Mouse (Mus musculus) hindbrain, embryonic 15.5 days (tissue): ENCODE data around the gene Rmnd5a. TPM values are rescaled to one million over a fixed set of nuclear protein-coding genes. Genes with fewer than 3 reads are reported as not detected.

ENCODE experiments used
- ATAC-seq: fragments of 200-750 bp; cut with Nextera tagmentation; 2 replicates; pipeline ENCODE4 v1.8.0; 2017; ENCODE audit warnings: low read depth, moderate number of reproducible peaks, moderate TSS enrichment; ENCODE audit not compliant: low FRiP score
- H3K27ac ChIP-seq: fragments of 300-500 bp; sonication (generic); replicated peaks from 2 replicates; pipeline ENCODE4 v1.5.1; 2015; ENCODE audit warnings: mild to moderate bottlenecking, inconsistent platforms
- H3K27me3 ChIP-seq: fragments of 300-500 bp; sonication (generic); 2 replicates; pipeline ENCODE4 v1.6.1; 2015; ENCODE audit warnings: control low read depth, inconsistent platforms
- H3K36me3 ChIP-seq: fragments of 300-500 bp; sonication (generic); 2 replicates; pipeline ENCODE4 v1.6.1; 2015; ENCODE audit warnings: control low read depth, inconsistent platforms
- H3K4me1 ChIP-seq: fragments of 300-500 bp; sonication (generic); replicated peaks from 2 replicates; pipeline ENCODE4 v1.6.1; 2015; ENCODE audit warnings: control low read depth, inconsistent platforms
- H3K4me2 ChIP-seq: fragments of 300-500 bp; sonication (generic); 2 replicates; pipeline ENCODE4 v1.6.1; 2015; ENCODE audit warnings: moderate library complexity, mild to moderate bottlenecking, inconsistent platforms
- H3K4me3 ChIP-seq: fragments of 300-500 bp; sonication (generic); 2 replicates; pipeline ENCODE4 v1.5.1; 2015; ENCODE audit warnings: mild to moderate bottlenecking, inconsistent platforms
- H3K9ac ChIP-seq: fragments of 300-500 bp; sonication (generic); 2 replicates; pipeline ENCODE4 v1.6.1; 2015; ENCODE audit warnings: inconsistent platforms
- H3K9me3 ChIP-seq: fragments of 300-500 bp; sonication (generic); 2 replicates; pipeline ENCODE4 v1.6.1; 2016; ENCODE audit warnings: control low read depth, inconsistent platforms
- WGBS: fragments of 180-500 bp; shearing (Covaris S2); methylation state at CpG from one replicate; pipeline ENCODE4 v1.1.7; 2015; 5-methylcytosine and 5-hydroxymethylcytosine counted together
- polyA plus RNA-seq: library from polyadenylated mRNA; unstranded; fragments of >200 nt; fragmentation: Nextera tagmentation; extraction: Ambion mirVana; gene quantifications from 2 replicates; pipeline ENCODE4 v1.2.1, GENCODE M21; 2015

Rmnd5a gene
- polyA plus RNA-seq, 1 experiment from 2014 or later, result 11.5 TPM

DNA sequence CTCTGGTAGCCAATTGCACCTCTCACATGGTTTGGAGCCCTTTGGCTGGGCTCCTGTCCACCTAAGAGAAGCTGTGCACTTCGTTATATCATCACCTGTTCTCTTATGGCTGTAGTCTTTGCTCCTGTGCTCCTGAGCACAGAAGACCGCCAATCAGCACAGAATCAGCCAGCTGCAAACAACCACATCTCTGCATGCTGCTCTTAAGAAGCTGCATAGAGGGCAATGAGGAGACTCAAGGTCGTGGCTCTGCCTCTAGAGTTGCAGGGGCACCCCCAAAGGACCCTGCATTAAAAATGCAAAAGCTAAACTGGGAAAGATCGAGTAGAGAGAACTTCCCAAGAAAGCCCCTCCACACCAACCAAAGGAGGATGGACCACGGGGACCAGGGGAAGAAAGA, 79.7 kb downstream of the Rmnd5a start:
- no peaks in the 10 kb centered on the region for H3K9me3 ChIP-seq
- no peaks in the 10 kb centered on the region for H3K36me3 ChIP-seq
- WGBS, result 69% methylated on average over 5 of the region's 5 CpGs
- no peak overlapping the region for H3K4me2 ChIP-seq
- no peak for ATAC-seq
- no peaks in the 10 kb centered on the region for H3K4me1 ChIP-seq
- H3K4me3 ChIP-seq, result no peak overlapping the region
- no peak overlapping the region for H3K27ac ChIP-seq
- no peak overlapping the region for H3K9ac ChIP-seq
- H3K27me3 ChIP-seq, result no peaks in the 10 kb centered on the region

DNA sequence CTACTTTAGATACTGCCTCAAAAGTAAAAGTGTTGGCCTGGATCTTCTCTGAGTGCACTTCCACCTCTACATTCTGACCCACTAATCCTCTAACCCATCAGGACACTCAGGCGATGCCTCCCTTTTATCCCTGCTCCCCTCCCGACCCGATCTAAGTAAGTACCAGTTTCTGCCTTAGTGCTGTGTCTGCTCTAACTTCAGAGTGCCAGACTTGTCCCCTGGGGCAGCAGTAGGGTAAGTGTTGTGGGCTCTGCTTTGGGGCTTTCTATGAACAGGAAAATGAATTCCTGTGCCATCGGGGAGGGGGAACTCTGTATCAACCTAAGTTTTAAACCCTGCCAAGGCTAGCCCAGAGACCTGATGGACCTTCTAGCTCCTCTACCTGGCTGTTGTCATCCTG, 80.2 kb downstream of the Rmnd5a start:
- Histone ChIP-seq H3K36me3 (no peaks in the 10 kb centered on the region), H3K27me3 (no peaks in the 10 kb centered on the region), H3K9me3 (no peaks in the 10 kb centered on the region), H3K27ac (no peak overlapping the region), H3K4me2 (no peak overlapping the region), H3K4me1 (no peaks in the 10 kb centered on the region), H3K4me3 (no peak overlapping the region), H3K9ac (no peak overlapping the region)
- 88% methylated on average over 4 of the region's 4 CpGs for WGBS
- no peak for ATAC-seq

GRCm38 (mm10) chr6:71357493-71357892, 82.9 kb downstream of the Rmnd5a start:
- 92% methylated on average over 7 of the region's 7 CpGs for WGBS
- Histone ChIP-seq H3K4me3 (no peak overlapping the region), H3K4me2 (no peak overlapping the region), H3K36me3 (no peaks in the 10 kb centered on the region), H3K4me1 (no peaks in the 10 kb centered on the region), H3K27ac (no peak overlapping the region), H3K27me3 (no peaks in the 10 kb centered on the region), H3K9me3 (no peaks in the 10 kb centered on the region), H3K9ac (no peak overlapping the region)
- no peak for ATAC-seq

DNA sequence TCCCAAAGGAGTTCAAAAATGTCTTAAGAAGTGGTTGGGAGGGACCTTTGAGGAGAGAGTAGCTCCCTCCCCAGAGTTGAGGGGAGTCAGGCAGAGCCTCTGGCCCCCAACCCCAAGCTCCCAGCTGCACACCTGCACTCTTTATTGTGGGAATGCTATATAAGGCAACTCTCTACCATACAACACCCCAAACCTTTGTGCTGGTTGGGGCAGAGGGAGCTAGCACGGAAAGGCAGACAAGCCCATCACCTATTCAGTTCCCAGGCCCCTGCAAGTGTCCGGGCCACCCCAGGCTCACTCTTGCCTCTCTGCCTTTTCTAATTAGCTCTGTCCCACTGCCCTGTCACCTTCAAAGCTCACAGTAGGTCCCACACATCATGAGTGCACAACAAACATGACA, 86.7 kb downstream of the Rmnd5a start:
- ATAC-seq, result no peak
- Histone ChIP-seq H3K9ac (no peak overlapping the region), H3K36me3 (no peaks in the 10 kb centered on the region), H3K4me2 (no peak overlapping the region), H3K27ac (no peak overlapping the region), H3K4me3 (no peak overlapping the region), H3K9me3 (no peaks in the 10 kb centered on the region), H3K27me3 (no peaks in the 10 kb centered on the region), H3K4me1 (no peaks in the 10 kb centered on the region)
- WGBS, result 80% methylated on average over 2 of the region's 2 CpGs

GRCm38 (mm10) chr6:71352866-71353427, 87.5 kb downstream of the Rmnd5a start:
- H3K4me3 ChIP-seq, result no peak overlapping the region
- WGBS, result 89% methylated on average over 10 of the region's 10 CpGs
- H3K9ac ChIP-seq, result no peak overlapping the region
- no peaks in the 10 kb centered on the region for H3K27me3 ChIP-seq
- no peak for ATAC-seq
- no peak overlapping the region for H3K27ac ChIP-seq
- no peak overlapping the region for H3K4me2 ChIP-seq
- H3K9me3 ChIP-seq, result no peaks in the 10 kb centered on the region
- no peaks in the 10 kb centered on the region for H3K4me1 ChIP-seq
- H3K36me3 ChIP-seq, result no peaks in the 10 kb centered on the region

DNA sequence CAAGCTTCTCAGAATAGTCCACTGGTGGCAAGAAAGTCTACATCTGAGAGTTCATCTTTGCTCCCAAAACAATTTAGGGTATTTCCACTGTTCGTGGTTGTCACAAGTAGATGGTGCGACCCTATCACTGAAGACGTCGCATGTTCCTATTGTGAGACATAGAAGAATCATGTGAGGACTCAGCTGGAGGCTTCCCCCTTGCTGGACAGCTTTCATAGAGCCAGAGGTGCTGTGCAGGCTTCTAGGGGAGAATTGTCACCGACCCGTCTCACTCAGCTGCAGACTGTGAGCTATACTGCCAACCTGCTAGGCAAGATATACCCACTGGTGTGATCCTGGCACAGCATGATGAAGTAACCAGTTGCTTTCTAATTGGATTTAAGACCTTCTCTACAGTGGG, 88.2 kb downstream of the Rmnd5a start:
- Histone ChIP-seq H3K9me3 (no peaks in the 10 kb centered on the region), H3K4me2 (no peak overlapping the region), H3K9ac (no peak overlapping the region), H3K27me3 (no peaks in the 10 kb centered on the region), H3K4me1 (no peaks in the 10 kb centered on the region), H3K27ac (no peak overlapping the region), H3K4me3 (no peak overlapping the region), H3K36me3 (no peaks in the 10 kb centered on the region)
- WGBS, result 93% methylated on average over 6 of the region's 6 CpGs
- no peak for ATAC-seq

GRCm38 (mm10) chr6:71351201-71351600, 89.2 kb downstream of the Rmnd5a start:
- H3K27me3 ChIP-seq, result no peaks in the 10 kb centered on the region
- H3K4me1 ChIP-seq, result no peaks in the 10 kb centered on the region
- no peak overlapping the region for H3K27ac ChIP-seq
- H3K9me3 ChIP-seq, result no peaks in the 10 kb centered on the region
- no peak overlapping the region for H3K4me2 ChIP-seq
- ATAC-seq, result no peak
- no peak overlapping the region for H3K4me3 ChIP-seq
- H3K36me3 ChIP-seq, result no peaks in the 10 kb centered on the region
- WGBS, result 88% methylated on average over 3 of the region's 3 CpGs
- H3K9ac ChIP-seq, result no peak overlapping the region

DNA sequence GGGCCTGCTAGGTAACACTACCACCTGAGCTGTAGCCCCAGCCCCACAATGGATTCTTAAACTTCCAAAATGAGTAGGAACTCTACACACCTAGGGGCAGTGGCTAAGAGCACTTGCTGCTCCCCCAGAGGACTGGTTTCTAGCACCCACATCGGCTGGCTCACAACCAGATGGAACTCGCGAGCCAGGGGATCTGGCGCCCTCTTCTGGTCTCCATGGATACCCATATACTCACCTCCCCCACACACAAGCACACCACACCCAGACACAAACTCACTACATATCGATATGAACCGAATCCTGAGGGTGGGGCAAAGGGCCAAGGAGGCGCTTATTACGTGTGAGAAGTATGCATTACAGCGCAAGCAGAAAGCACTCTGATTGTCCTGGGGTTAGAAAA, 92.4 kb downstream of the Rmnd5a start:
- no peak for ATAC-seq
- no peak overlapping the region for H3K27ac ChIP-seq
- no peaks in the 10 kb centered on the region for H3K27me3 ChIP-seq
- H3K4me2 ChIP-seq, result no peak overlapping the region
- no peaks in the 10 kb centered on the region for H3K36me3 ChIP-seq
- no peaks in the 10 kb centered on the region for H3K4me1 ChIP-seq
- 97% methylated on average over 9 of the region's 9 CpGs for WGBS
- H3K9me3 ChIP-seq, result no peaks in the 10 kb centered on the region
- H3K9ac ChIP-seq, result no peak overlapping the region
- H3K4me3 ChIP-seq, result no peak overlapping the region

GRCm38 (mm10) chr6:71341179-71341578, 99.3 kb downstream of the Rmnd5a start:
- WGBS, result 87% methylated on average over 9 of the region's 9 CpGs
- H3K9ac ChIP-seq, result no peak overlapping the region
- no peak overlapping the region for H3K27ac ChIP-seq
- no peaks in the 10 kb centered on the region for H3K9me3 ChIP-seq
- no peak overlapping the region for H3K4me2 ChIP-seq
- H3K4me1 ChIP-seq, result no peaks in the 10 kb centered on the region
- no peak overlapping the region for H3K4me3 ChIP-seq
- no peaks in the 10 kb centered on the region for H3K36me3 ChIP-seq
- ATAC-seq, result no peak
- H3K27me3 ChIP-seq, result no peaks in the 10 kb centered on the region

DNA sequence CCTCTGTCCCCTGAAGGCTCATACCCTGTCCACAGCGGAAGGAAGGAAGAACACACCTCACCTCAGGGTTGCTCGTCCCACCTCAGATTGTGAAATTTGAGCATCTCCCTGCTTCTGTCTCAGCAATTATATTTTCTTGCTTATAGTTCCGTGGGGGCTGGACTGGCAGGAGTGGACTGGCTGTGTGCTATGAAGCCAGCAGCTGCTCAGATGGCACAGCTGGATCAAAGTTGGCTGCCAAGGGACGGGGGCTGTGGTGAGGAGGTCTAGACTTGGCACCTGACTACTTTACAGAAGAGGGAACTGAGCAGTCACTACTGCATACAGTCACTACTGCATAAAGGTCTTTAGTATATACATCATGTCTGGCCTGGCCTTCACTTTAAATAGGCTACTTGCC, 101.1 kb downstream of the Rmnd5a start:
- ATAC-seq, result no peak
- H3K27me3 ChIP-seq, result no peaks in the 10 kb centered on the region
- H3K4me1 ChIP-seq, result no peaks in the 10 kb centered on the region
- no peak overlapping the region for H3K27ac ChIP-seq
- H3K4me3 ChIP-seq, result no peak overlapping the region
- no peak overlapping the region for H3K9ac ChIP-seq
- WGBS, result 89% methylated on average over 4 of the region's 4 CpGs
- no peaks in the 10 kb centered on the region for H3K36me3 ChIP-seq
- no peak overlapping the region for H3K4me2 ChIP-seq
- H3K9me3 ChIP-seq, result no peaks in the 10 kb centered on the region

GRCm38 (mm10) chr6:71338941-71339340, 101.5 kb downstream of the Rmnd5a start:
- Histone ChIP-seq H3K4me2 (no peak overlapping the region), H3K9me3 (no peaks in the 10 kb centered on the region), H3K27me3 (no peaks in the 10 kb centered on the region), H3K27ac (no peak overlapping the region), H3K4me3 (no peak overlapping the region), H3K4me1 (no peaks in the 10 kb centered on the region), H3K36me3 (no peaks in the 10 kb centered on the region), H3K9ac (no peak overlapping the region)
- 80% methylated on average over 3 of the region's 3 CpGs for WGBS
- ATAC-seq, result no peak
